Mouse (Mus musculus): ENCODE measurements around the gene Trp53bp2. TPM values are rescaled to one million over a fixed set of nuclear protein-coding genes. Genes with fewer than 3 reads are reported as not detected.

The Trp53bp2 gene
- polyA plus RNA-seq, 1 experiment from 2014 or later = 37.1 TPM

Other genes starting within 250 kb of the Trp53bp2 start
- gene Vmn1r1, start 244.7 kb upstream of the Trp53bp2 start, polyA plus RNA-seq (2016; fragmentation: Nextera tagmentation; extraction: Ambion mirVana) = not detected in 2 replicates
- 65.1 and 65.5 TPM in 2 replicates for gene Degs1, start 126.4 kb upstream of the Trp53bp2 start, polyA plus RNA-seq (2016; fragmentation: Nextera tagmentation; extraction: Ambion mirVana)
- gene Fbxo28, start 67.5 kb upstream of the Trp53bp2 start, polyA plus RNA-seq (2016; fragmentation: Nextera tagmentation; extraction: Ambion mirVana) = 20.3 and 20.9 TPM in 2 replicates
- gene Capn2, start 108.4 kb downstream of the Trp53bp2 start, polyA plus RNA-seq (2016; fragmentation: Nextera tagmentation; extraction: Ambion mirVana) = 65.2 and 86.5 TPM in 2 replicates
- 0.06 TPM in 1 of 2 replicates, not detected in the other for gene Capn8, start 155.8 kb downstream of the Trp53bp2 start, polyA plus RNA-seq (2016; fragmentation: Nextera tagmentation; extraction: Ambion mirVana)

Data from limb, embryonic 10.5 days (tissue).